Mouse (Mus musculus) small intestine, adult 2 months (tissue): Measurements from ENCODE around the gene Cish. TPM values are rescaled to one million over a fixed set of nuclear protein-coding genes. Genes with fewer than 3 reads are reported as not detected.
A peak's percentile ranks its signal among the peaks of the same experiment; 100 is the strongest.

Experiments used
- H3K27ac ChIP-seq: fragments of 200-500 bp; 2 replicates; pipeline ENCODE4 v1.5.1; 2012; ENCODE audit warnings: low read depth, low read length, control low read depth, inconsistent platforms; ENCODE audit not compliant: insufficient read depth
- H3K27me3 ChIP-seq: fragments of 200-500 bp; 2 replicates; pipeline ENCODE4 v1.6.1; 2012; ENCODE audit warnings: mild to moderate bottlenecking, moderate library complexity, low read length, inconsistent platforms; ENCODE audit not compliant: control insufficient read depth, insufficient read depth
- H3K36me3 ChIP-seq: fragments of 200-500 bp; 2 replicates; pipeline ENCODE4 v1.6.1; 2012; ENCODE audit warnings: mild to moderate bottlenecking, low read length, control low read depth, inconsistent platforms; ENCODE audit not compliant: control insufficient read depth, insufficient read depth
- H3K4me1 ChIP-seq: fragments of 200-500 bp; 2 replicates; pipeline ENCODE4 v1.6.1; 2012; ENCODE audit warnings: low read length, inconsistent platforms, mixed read lengths; ENCODE audit not compliant: control insufficient read depth, insufficient read depth, insufficient read length
- H3K4me3 ChIP-seq: fragments of 200-500 bp; 2 replicates; pipeline ENCODE4 v1.5.1; 2012; ENCODE audit warnings: low read depth, mild to moderate bottlenecking, control low read depth, inconsistent platforms, low read length, moderate library complexity
- CTCF ChIP-seq: fragments of 200-500 bp; IDR thresholded peaks from 2 replicates; pipeline ENCODE4 v1.5.1; 2012; ENCODE audit warnings: low read depth, mild to moderate bottlenecking, control low read depth, inconsistent platforms, low read length, moderate library complexity, mixed read lengths; ENCODE audit not compliant: insufficient replicate concordance, insufficient read length; ENCODE audit errors: extremely low read depth
- POLR2A ChIP-seq: fragments of 200-500 bp; IDR thresholded peaks from 2 replicates; pipeline ENCODE4 v1.6.1; 2012; ENCODE audit warnings: low read depth, mild to moderate bottlenecking, control low read depth, inconsistent platforms, low read length, moderate library complexity
- WGBS: fragments of 180-500 bp; shearing (Covaris S2); methylation state at CpG from one replicate; pipeline ENCODE4 v1.1.7; 2018; 5-methylcytosine and 5-hydroxymethylcytosine counted together
- polyA plus RNA-seq: library from polyadenylated mRNA; depleted of rRNA; stranded (reverse); fragments of >200 nt; gene quantifications from 2 replicates; pipeline ENCODE4 v1.2.3, GENCODE M21; 2012

The Cish gene
- polyA plus RNA-seq, 1 experiment = 33.6 TPM

- peaks cover 31% of the 10 kb centered on the region for H3K4me1 ChIP-seq
- 88% methylated on average over 5 of the region's 5 CpGs for WGBS
- H3K27ac ChIP-seq = no peak overlapping the region
- no peaks in the 10 kb centered on the region for H3K27me3 ChIP-seq
- no peak for TF ChIP-seq CTCF
- no peak overlapping the region for H3K4me3 ChIP-seq
- H3K36me3 ChIP-seq = peaks cover 2% of the 10 kb centered on the region; the same call in 1 of the 2 replicates
Measured at GRCm38 (mm10) chr9:107275710-107276109, 20.1 kb upstream of the Cish start.

GRCm38 (mm10) chr9:107277603-107278002, 18.2 kb upstream of the Cish start:
- Histone ChIP-seq H3K27me3 (no peaks in the 10 kb centered on the region), H3K27ac (no peak overlapping the region), H3K4me1 (peaks cover 28% of the 10 kb centered on the region), H3K4me3 (no peak overlapping the region), H3K36me3 (peaks cover 2% of the 10 kb centered on the region; the same call in 1 of the 2 replicates)
- TF ChIP-seq CTCF (no peak), POLR2A (no peak)
- WGBS = 88% methylated on average over 7 of the region's 7 CpGs

- H3K27me3 ChIP-seq = no peaks in the 10 kb centered on the region
- 81% methylated on average over 4 of the region's 4 CpGs for WGBS
- H3K27ac ChIP-seq = no peak overlapping the region
- H3K4me1 ChIP-seq = peaks cover 27% of the 10 kb centered on the region
- no peak overlapping the region for H3K4me3 ChIP-seq
- peaks cover 2% of the 10 kb centered on the region; the same call in 1 of the 2 replicates for H3K36me3 ChIP-seq
- TF ChIP-seq POLR2A = no peak
- TF ChIP-seq CTCF = no peak
Measured at GRCm38 (mm10) chr9:107278126-107278525, 17.7 kb upstream of the Cish start.

GRCm38 (mm10) chr9:107278527-107279377, 17.1 kb upstream of the Cish start:
- WGBS = 33% methylated on average over 8 of the region's 8 CpGs
- Histone ChIP-seq H3K4me1 (peaks cover 23% of the 10 kb centered on the region), H3K27ac (peak overlapping the region; percentile 79; the same call in 1 of the 2 replicates), H3K4me3 (no peak overlapping the region), H3K36me3 (peaks cover 2% of the 10 kb centered on the region; the same call in 1 of the 2 replicates), H3K27me3 (no peaks in the 10 kb centered on the region)
- no peak for TF ChIP-seq POLR2A
- TF ChIP-seq CTCF = no peak

- H3K27ac ChIP-seq = peak overlapping the region; percentile 79
- H3K36me3 ChIP-seq = peaks cover 2% of the 10 kb centered on the region; the same call in 1 of the 2 replicates
- H3K27me3 ChIP-seq = no peaks in the 10 kb centered on the region
- WGBS = 9% methylated on average over 16 of the region's 16 CpGs
- H3K4me3 ChIP-seq = peak overlapping the region; percentile 50
- peaks cover 23% of the 10 kb centered on the region for H3K4me1 ChIP-seq
- TF ChIP-seq POLR2A = no peak
Measured at GRCm38 (mm10) chr9:107279378-107280321, 16.2 kb upstream of the Cish start.

- peak overlapping the region; percentile 50 for H3K4me3 ChIP-seq
- peak overlapping the region; percentile 79 for H3K27ac ChIP-seq
- WGBS = 28% methylated on average over 13 of the region's 13 CpGs
- peaks cover 27% of the 10 kb centered on the region for H3K4me1 ChIP-seq
- TF ChIP-seq POLR2A = peak; percentile 35; the same call in 1 of the 2 replicates
- TF ChIP-seq CTCF = no peak
- H3K27me3 ChIP-seq = no peaks in the 10 kb centered on the region
- peaks cover under 1% of the 10 kb centered on the region; the same call in 1 of the 2 replicates for H3K36me3 ChIP-seq
Measured at GRCm38 (mm10) chr9:107280322-107281027, 15.4 kb upstream of the Cish start.
